Mouse (Mus musculus) gastrocnemius, postnatal 36 days (tissue): ENCODE results near the gene Nova2. TPM values are rescaled to one million over a fixed set of nuclear protein-coding genes. Genes with fewer than 3 reads are reported as not detected.

Experiments
- DNase-seq, 2 experiments: peaks; one replicate each; pipeline ENCODE4 v3.0.0; 2022
- intact Hi-C: fragments of 180-260 bp; cut with DNase I; formaldehyde crosslinking; loops from one replicate; pipeline ENCODE4 v1.15.1; 2025
- total RNA-seq, 2 experiments: library from RNA; stranded (reverse); gene quantifications; 2 replicates each; pipeline ENCODE4 v1.2.3; 2021

Gene Nova2
- total RNA-seq, 2 experiments from 2014 or later, result 1.7 to 1.8 TPM

GRCm38 (mm10) chr7:18965312-18965711 lies 39.6 kb downstream of the Nova2 start:
- intact Hi-C loops, result no loop called here
- no peak for DNase-seq

- intact Hi-C loops, result no loop called here
- no peak for DNase-seq
These were observed 41.9 kb downstream of the Nova2 start for GRCm38 (mm10) chr7:18967603-18968002.

GRCm38 (mm10) chr7:18970956-18971355 lies 45.3 kb downstream of the Nova2 start:
- intact Hi-C loops, result no loop called here
- DNase-seq, result no peak

GRCm38 (mm10) chr7:18978381-18978780 lies 52.7 kb downstream of the Nova2 start:
- no peak for DNase-seq
- intact Hi-C loops, result no loop called here

GRCm38 (mm10) chr7:18986503-18986902 lies 60.8 kb downstream of the Nova2 start:
- intact Hi-C loops, result no loop called here
- no peak for DNase-seq

GRCm38 (mm10) chr7:18987100-18987499 lies 61.4 kb downstream of the Nova2 start, which contains the start of gene Nanos2:
Gene Nanos2 (plus strand): TSS chr7:18987400.
- DNase-seq, result no peak
- intact Hi-C loops, result no loop called here

GRCm38 (mm10) chr7:18987747-18988146 lies 62.1 kb downstream of the Nova2 start:
- intact Hi-C loops, result no loop called here
- no peak for DNase-seq

- intact Hi-C loops, result no loop called here
- no peak for DNase-seq
These were observed 63.1 kb downstream of the Nova2 start for GRCm38 (mm10) chr7:18988780-18989179.

- no peak for DNase-seq
- intact Hi-C loops, result loop anchor here (5.0 kb wide), 1 partner anchor 83 kb away; no protein-coding TSS in a partner anchor
These were observed 64.3 kb downstream of the Nova2 start for GRCm38 (mm10) chr7:18989995-18990394.

- DNase-seq, result peak; percentile 99 to 100
- intact Hi-C loops, result loop anchor here (5.0 kb wide), 1 partner anchor 83 kb away; no protein-coding TSS in a partner anchor
These were observed 65.1 kb downstream of the Nova2 start, which contains the start of gene Mypop for GRCm38 (mm10) chr7:18990601-18991295. Gene Mypop (plus strand): TSS chr7:18991245.

- DNase-seq, result no peak
- intact Hi-C loops, result loop anchor here (5.0 kb wide), 1 partner anchor 84 kb away; no protein-coding TSS in a partner anchor
These were observed 66.1 kb downstream of the Nova2 start for GRCm38 (mm10) chr7:18991660-18992293.

GRCm38 (mm10) chr7:18992294-18992675 lies 66.6 kb downstream of the Nova2 start:
- intact Hi-C loops, result loop anchor here (5.0 kb wide), 1 partner anchor 85 kb away; no protein-coding TSS in a partner anchor
- DNase-seq, result no peak

- intact Hi-C loops, result loop anchor here (5.0 kb wide), 1 partner anchor 86 kb away; no protein-coding TSS in a partner anchor
- no peak for DNase-seq
These were observed 67.3 kb downstream of the Nova2 start for GRCm38 (mm10) chr7:18993036-18993435.

- no peak for DNase-seq
- intact Hi-C loops, result no loop called here
These were observed 73.1 kb downstream of the Nova2 start for GRCm38 (mm10) chr7:18998835-18999234.

GRCm38 (mm10) chr7:19000421-19000820 lies 74.7 kb downstream of the Nova2 start:
- no peak for DNase-seq
- intact Hi-C loops, result no loop called here

GRCm38 (mm10) chr7:19001066-19001806 lies 75.5 kb downstream of the Nova2 start:
- intact Hi-C loops, result no loop called here
- peak; percentile 46 to 51 for DNase-seq

GRCm38 (mm10) chr7:19001807-19002085 lies 76.1 kb downstream of the Nova2 start:
- intact Hi-C loops, result no loop called here
- no peak for DNase-seq

GRCm38 (mm10) chr7:19002115-19002514 lies 76.4 kb downstream of the Nova2 start:
- intact Hi-C loops, result no loop called here
- no peak for DNase-seq

- DNase-seq, result peak; percentile 47 to 75
- intact Hi-C loops, result no loop called here
These were observed 77.3 kb downstream of the Nova2 start for GRCm38 (mm10) chr7:19002848-19003498.

- intact Hi-C loops, result no loop called here
- DNase-seq, result peak; percentile 91 to 93
These were observed 78.4 kb downstream of the Nova2 start, which contains the start of gene Irf2bp1 for GRCm38 (mm10) chr7:19003902-19004630. Gene Irf2bp1 (plus strand): TSS chr7:19004044.
